Mouse (Mus musculus) kidney, postnatal 36 days (tissue): Measurements from ENCODE around the gene Tbc1d16.

ENCODE experiments used
- DNase-seq, 2 experiments: peaks; one replicate each; pipeline ENCODE4 v3.0.0; 2021 to 2022; ENCODE audit warnings: mixed read lengths in 2 of 2

Gene Tbc1d16

GRCm38 (mm10) chr11:119207986-119208385 lies 20.3 kb downstream of the Tbc1d16 start:
- DNase-seq = no peak

GRCm38 (mm10) chr11:119206562-119206961 lies 21.7 kb downstream of the Tbc1d16 start:
- DNase-seq = peak; percentile 59 to 88

GRCm38 (mm10) chr11:119205738-119206137 lies 22.6 kb downstream of the Tbc1d16 start:
- no peak for DNase-seq

- DNase-seq = peak in 1 of 2 experiments; percentile 63
Observed at GRCm38 (mm10) chr11:119203423-119203822, 24.9 kb downstream of the Tbc1d16 start.

- no peak for DNase-seq
Observed at GRCm38 (mm10) chr11:119199233-119199601, 29.1 kb downstream of the Tbc1d16 start.

GRCm38 (mm10) chr11:119198564-119199232 lies 29.6 kb downstream of the Tbc1d16 start:
- DNase-seq = peak in 1 of 2 experiments; percentile 67

GRCm38 (mm10) chr11:119197618-119198563 lies 30.4 kb downstream of the Tbc1d16 start:
- DNase-seq = no peak

- no peak for DNase-seq
Observed at GRCm38 (mm10) chr11:119192605-119193004, 35.7 kb downstream of the Tbc1d16 start.

GRCm38 (mm10) chr11:119192176-119192575 lies 36.1 kb downstream of the Tbc1d16 start:
- DNase-seq = no peak

- no peak for DNase-seq
Observed at GRCm38 (mm10) chr11:119191606-119192081, 36.7 kb downstream of the Tbc1d16 start.

- DNase-seq = peak; percentile 71 to 87
Observed at GRCm38 (mm10) chr11:119190498-119190897, 37.8 kb downstream of the Tbc1d16 start.

- DNase-seq = no peak
Observed at GRCm38 (mm10) chr11:119189319-119189718, 39.0 kb downstream of the Tbc1d16 start.

- peak; percentile 65 to 66 for DNase-seq
Observed at GRCm38 (mm10) chr11:119188389-119188788, 39.9 kb downstream of the Tbc1d16 start.

GRCm38 (mm10) chr11:119187800-119188197 lies 40.5 kb downstream of the Tbc1d16 start:
- no peak for DNase-seq

- peak in 1 of 2 experiments; percentile 84 for DNase-seq
Observed at GRCm38 (mm10) chr11:119186989-119187799, 41.1 kb downstream of the Tbc1d16 start.

- DNase-seq = peak in 1 of 2 experiments; percentile 29
Observed at GRCm38 (mm10) chr11:119186381-119186780, 41.9 kb downstream of the Tbc1d16 start.

- peak; percentile 69 to 70 for DNase-seq
Observed at GRCm38 (mm10) chr11:119183684-119184310, 44.5 kb downstream of the Tbc1d16 start.

GRCm38 (mm10) chr11:119181861-119182395 lies 46.4 kb downstream of the Tbc1d16 start:
- DNase-seq = peak in 1 of 2 experiments; percentile 35

- DNase-seq = no peak
Observed at GRCm38 (mm10) chr11:119180824-119181582, 47.3 kb downstream of the Tbc1d16 start.

GRCm38 (mm10) chr11:119178317-119178716 lies 50.0 kb downstream of the Tbc1d16 start:
- peak; percentile 69 to 71 for DNase-seq
